Mouse (Mus musculus): ENCODE measurements at regions not wholly inside any gene's neighbourhood (a gene's known extent, or its start where the extent isn't known, plus 50 kb on each side); places are given as distances from the start of the nearest gene placed in this dataset.
"Not testable (repeated sequence)": the region's sequence is repeated elsewhere in the genome, so short reads cannot be mapped to it uniquely, and the experiment has no call there.

DNA sequence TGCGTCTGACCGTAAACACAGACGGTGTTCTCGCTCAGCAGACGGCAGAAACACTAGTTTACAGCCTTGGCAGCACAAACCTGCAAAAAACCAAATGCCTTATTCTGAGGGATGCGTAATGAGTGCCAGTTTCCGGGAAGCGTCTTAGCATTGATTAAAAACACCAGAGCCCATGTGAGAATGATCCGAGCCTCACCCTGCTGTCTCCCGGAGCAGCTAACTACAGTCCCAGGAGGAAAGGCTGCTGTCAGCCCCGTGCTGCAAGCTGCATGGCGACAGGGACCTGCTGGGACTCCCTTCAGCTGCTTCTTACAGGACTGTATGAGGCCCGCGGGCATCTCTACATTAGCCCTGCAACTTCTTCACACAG is 189.7 kb downstream of the Med10 start:
- intact Hi-C loops (cut with DNase I) = loop anchor here (10.0 kb wide), 2 partner anchors 247 to 593 kb away; no protein-coding TSS in a partner anchor
- no peak for DNase-seq

GRCm38 (mm10) chr13:70003591-70003990 is 201.4 kb downstream of the Med10 start:
- no peak for DNase-seq
- intact Hi-C loops (cut with DNase I) = no loop called here

DNA sequence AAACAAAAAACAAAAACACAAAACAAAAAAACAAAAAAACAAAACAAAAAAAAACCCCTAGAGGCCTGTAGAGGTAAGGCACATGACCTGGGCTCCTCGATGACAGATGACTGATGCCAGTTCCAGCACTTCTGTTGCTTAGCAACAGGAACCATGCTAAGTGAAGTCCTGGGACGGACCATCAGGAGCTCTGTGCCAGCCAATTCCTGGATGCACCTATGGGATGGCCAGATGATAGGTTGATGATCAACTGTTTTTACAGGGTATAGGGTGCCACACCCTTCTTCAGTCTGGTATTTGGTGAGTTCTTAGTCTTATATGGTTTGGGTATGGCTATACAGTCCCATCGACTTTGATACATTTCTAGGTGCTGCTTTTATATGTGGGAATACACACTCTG is 209.9 kb downstream of the Med10 start:
- peak; percentile 5 for DNase-seq
- intact Hi-C loops (cut with DNase I) = no loop called here

GRCm38 (mm10) chr13:70015183-70015582 is 213.0 kb downstream of the Med10 start:
- no peak for DNase-seq
- intact Hi-C loops (cut with DNase I) = no loop called here

GRCm38 (mm10) chr13:70017535-70017934 is 215.3 kb downstream of the Med10 start:
- peak; percentile 12 for DNase-seq

DNA sequence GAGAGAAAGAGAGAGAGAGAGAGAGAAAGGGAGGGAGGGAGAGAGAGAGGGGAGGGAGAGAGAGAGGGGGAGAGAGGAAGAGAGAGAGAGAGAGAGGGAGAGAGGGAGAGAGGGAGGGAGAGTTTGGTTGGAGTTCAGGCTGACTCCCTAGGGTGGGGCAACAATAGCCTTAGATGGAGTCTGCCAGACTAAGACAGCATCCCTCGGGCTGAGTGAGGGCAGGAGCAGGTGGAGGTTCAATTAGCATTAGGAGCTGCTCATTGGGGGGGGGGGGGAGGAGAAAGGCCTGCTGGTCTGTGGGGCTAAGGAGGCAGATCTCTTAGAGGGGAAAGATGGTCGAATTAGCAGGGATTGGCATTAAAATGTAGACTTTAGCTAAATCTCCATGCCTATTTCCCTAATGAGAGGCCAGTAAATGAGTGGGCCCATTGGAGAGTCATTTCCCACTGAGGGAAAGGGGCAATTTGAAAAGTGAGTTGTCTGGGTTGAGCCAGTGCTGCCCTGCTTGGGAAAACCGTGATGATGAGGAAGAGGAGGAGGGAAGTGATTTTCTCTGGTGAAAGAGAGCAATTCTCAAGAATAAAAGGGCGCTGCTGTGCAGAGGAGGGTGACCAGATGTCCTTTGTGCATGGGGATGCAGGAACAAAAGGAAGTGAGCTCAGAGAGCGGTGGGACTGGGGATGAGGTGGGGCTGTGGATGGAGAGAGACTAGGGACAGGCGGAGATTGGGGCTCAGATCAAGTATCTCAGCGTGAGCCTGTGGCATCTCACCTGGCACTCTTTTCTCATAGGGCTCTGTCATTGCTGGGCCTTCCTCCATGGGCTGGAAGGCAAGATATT is 218.0 kb downstream of the Med10 start:
- intact Hi-C loops (cut with DNase I) = no loop called here

More at GRCm38 (mm10) chr13:70017535-70017934, 215.3 kb downstream of the Med10 start:
- intact Hi-C loops (cut with DNase I) = no loop called here

DNA sequence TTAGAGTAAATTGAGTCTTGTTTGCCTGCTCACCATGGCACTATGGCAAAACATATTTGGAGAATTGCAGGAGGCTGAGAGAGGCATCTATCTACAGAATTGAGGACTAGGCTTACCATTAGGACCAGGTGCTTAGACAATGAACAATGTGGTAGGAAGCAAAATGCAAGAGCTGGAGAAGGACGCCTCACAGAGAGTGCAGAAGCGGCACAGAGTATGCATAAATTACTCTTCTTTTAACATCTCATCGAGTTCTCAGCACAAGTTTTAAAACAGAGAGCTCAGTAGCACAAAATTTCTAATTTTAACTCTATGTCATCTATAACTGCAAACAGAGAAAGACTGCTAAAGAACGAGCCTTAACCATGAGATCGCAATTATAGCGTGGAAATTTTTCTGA is 231.1 kb downstream of the Med10 start:
- intact Hi-C loops (cut with DNase I) = no loop called here
- DNase-seq = no peak

More for the DNA sequence above, 218.0 kb downstream of the Med10 start:
- DNase-seq = no peak

DNA sequence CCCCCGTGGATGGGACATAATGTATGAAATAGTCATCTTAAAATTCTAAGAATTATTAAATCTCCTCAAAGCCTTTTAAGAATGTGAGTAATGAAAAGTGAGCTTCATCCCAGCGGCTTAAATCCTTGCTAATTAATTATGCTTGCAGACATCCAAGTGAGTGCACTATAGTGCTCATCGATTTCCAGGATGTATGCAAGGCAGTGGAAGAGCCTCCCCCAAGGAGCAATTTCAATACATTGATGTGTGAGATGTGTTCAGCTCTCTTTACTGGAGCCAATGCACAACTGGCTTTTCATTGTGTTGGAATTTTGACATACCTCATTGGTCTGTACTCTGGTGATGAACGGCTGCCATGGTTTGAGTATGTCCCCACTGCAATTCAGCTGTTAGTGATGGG is 231.6 kb downstream of the Med10 start:
- intact Hi-C loops (cut with DNase I) = no loop called here
- DNase-seq = no peak

DNA sequence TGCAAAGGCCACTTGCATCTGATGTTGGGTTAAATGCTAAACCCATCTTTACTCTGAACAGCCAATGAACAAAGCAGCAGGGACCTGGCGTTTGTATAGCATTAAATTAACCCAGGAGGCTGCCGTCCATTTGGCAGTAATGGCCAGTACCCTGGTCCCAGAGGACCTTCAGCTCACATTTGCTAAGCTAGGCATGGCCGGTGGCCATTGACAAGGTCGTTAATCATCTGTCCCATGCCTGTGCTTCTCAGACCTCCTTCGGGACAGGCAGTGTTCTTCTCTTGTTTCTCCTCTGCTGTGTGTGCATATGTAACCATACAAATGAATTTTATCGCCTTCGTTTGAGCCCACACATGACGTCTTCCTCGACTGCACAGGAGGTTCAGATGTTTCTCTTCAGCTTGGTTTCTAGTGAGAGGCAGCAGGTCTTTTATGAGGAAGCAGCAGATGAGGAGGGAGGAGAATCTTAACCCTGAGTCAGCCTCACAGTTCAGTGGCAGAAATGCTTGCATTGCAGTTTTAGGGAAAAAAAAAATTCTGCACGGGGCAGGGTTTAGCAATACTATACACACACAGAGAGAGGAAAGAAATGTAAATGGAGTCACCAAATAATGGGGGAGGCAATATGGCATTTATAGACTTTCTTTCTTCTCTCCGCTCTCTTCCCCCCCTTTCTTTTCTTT is 235.9 kb downstream of the Med10 start:
- intact Hi-C loops (cut with DNase I) = no loop called here
- DNase-seq = peak; percentile 47

DNA sequence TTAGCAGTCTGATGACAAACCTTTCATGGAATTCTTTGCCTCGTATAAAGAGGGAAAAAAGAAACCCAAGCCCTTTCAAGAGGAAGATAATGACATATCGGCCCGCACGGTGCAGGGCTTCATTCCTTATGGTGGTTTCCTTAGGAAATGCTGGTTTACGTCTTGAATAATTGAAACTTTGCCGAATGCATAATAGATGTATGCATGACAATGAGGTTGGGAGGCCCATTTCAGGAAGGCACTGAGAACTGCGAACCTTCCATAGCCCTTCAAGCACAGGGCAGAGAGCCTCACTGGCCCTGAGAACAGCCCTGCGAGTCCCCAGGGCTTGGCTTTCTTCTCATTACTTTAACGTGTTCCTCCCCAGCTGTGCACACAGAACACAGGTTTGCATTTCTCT is 255.7 kb downstream of the Med10 start:
- intact Hi-C loops (cut with DNase I) = no loop called here
- no peak for DNase-seq

DNA sequence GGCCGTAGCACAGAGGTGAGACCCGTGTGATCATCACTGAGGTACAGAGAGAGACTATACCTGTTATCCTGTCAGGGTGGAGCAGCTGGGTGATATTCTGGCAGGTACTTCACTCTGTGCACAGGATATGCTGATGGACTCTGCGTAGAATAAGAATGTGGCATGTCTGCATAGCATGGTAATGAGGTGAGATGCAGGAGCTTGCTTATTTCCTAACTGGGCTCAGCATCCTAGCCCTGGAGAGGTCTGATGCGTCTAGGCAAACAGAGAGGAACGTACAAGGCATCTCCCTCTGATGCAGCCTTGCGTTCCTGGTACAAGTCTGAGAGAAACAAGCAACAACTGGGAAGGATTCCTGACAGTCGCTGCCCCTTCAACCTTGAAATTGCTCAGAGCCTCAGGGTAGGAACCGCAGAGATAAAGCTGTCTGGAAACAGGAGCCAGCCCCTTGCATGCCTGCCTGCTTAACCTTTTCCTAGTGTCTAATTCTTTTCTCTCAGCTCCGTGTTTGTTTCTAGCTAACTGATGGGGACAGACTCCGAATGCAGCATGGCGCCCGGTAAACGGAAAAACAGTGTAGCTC is 259.3 kb downstream of the Med10 start:
- intact Hi-C loops (cut with DNase I) = no loop called here
- DNase-seq = no peak

DNA sequence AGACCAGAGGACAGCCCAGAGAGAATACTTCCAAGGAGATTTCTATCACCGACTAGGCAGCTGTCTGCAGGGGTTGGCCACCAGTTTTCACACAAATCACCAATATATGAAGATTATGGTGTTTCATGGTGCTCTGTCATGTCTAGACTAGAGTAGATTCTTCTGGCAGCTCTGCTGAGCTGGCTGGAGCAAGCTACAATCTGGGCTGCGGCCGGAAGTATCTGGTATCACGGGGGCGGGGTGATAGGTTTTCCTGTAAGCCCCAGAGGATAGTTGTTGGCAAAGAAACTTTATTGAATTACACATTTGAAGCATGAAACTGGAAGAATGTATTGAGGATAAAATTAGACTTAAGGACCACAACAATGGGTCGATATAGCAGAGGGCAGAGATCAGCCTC is 271.5 kb downstream of the Med10 start:
- intact Hi-C loops (cut with DNase I) = no loop called here
- DNase-seq = no peak

- intact Hi-C loops (cut with DNase I) = no loop called here
- peak; percentile 33 for DNase-seq
Observed at GRCm38 (mm10) chr13:70075353-70075752, 273.2 kb downstream of the Med10 start.

GRCm38 (mm10) chr13:70081108-70081507 is 278.9 kb downstream of the Med10 start:
- intact Hi-C loops (cut with DNase I) = loop anchor here (5.0 kb wide), 1 partner anchor 146 kb away; no protein-coding TSS in a partner anchor
- no peak for DNase-seq

- intact Hi-C loops (cut with DNase I) = no loop called here
- DNase-seq = no peak
Observed at GRCm38 (mm10) chr13:70092886-70093285, 290.7 kb downstream of the Med10 start.

DNA sequence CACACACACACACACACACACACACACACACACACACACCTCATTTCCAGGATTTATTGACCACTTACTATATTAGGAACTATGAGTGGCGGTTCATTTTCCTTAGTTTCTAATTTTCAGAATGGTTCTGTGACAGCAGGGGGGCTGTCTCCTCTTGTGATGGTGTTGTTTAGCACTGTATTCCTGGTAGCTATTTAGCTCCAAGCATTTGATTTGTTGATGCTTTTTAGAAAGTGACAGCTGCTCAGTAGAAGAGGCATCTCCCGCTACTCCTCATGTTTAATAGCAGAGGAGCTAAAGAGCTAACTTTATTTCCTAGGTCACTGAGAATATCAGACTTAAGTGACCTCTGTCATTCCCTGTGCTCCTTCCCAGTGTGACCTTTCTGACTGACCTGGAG is 291.8 kb downstream of the Med10 start:
- no peak for DNase-seq
- intact Hi-C loops (cut with DNase I) = no loop called here

GRCm38 (mm10) chr13:70096430-70097301 is 294.5 kb downstream of the Med10 start:
- peak; percentile 56 for DNase-seq
- intact Hi-C loops (cut with DNase I) = no loop called here

DNA sequence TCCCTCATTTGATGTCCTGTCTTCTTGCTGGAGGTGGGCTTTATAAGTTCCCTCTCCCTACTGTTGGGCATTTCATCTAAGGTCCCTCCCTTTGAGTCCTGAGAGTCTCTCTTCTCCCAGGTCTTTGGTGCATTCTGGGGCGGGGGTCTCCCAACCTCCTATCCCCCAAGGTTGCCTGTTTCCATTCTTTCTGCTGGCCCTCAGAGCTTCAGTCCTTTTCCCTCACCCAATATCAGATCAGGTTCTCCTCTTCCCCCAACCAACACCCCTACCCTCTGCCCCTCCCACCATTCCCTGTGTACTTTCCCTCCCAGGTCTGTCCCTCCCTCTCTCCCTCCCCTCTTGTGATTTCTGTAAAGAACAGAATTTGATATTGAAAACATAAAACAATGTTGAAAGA is 297.9 kb downstream of the Med10 start:
- DNase-seq; intact Hi-C loops (cut with DNase I): not testable (repeated sequence)

DNA sequence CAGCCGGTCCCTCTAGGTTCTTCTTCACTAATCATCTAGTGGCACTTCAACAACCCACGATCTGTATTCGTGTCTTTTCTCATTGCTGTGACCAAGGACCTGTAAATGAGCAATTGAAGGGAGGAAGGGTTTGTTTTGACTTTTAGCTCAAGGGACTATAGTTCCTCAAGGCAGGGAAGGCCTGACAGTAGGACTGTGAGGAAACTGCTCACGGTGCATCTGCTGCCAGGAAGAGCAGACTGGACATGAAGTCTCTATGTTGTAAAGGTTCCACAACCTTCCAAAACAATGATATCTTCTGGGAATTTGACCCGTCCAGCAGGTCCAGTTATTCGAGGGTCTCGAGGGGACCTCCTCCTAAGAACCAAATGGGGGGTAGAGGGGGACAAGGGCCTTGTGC is 300.8 kb downstream of the Med10 start:
- intact Hi-C loops (cut with DNase I) = no loop called here
- DNase-seq = no peak

DNA sequence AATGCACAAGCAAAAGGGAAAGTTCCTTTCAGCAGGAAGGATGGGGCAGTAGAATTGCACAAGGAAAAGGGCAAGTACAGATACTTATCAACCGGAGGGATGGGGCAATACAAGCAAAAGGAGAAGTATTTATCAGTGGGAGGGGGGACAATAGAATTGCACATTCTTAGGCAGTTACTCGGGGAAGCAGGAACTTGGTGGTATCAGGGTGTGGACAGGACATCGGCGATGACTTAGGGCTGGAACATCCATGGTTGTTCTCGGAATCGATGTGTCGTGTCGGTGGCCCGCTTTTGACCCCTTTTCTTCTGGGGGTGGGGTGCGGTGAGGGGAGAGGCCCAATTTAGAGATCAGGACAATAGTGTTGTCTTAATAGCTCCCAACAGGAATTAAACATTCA is 301.3 kb downstream of the Med10 start:
- intact Hi-C loops (cut with DNase I); DNase-seq: not testable (repeated sequence)

DNA sequence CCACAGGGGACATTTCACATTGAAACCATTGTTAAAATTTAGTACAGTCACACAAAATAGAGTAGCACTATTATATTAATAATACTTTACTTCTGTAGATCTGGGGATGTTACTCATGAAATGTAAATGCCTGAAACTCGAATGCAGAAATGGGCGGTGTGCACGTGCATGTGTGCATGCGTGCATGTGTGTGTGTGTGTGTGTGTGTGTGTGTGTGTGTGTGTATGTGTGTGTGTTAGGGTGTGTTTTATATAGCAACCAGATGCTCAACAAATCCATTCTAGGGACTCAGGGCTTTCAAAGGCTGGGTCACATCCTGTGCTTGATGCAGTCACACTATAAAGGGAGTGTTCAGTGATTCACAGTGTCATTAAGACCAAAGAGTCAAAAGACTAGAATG is 301.7 kb downstream of the Med10 start:
- intact Hi-C loops (cut with DNase I) = no loop called here
- no peak for DNase-seq
